Mouse (Mus musculus): ENCODE results near the gene E4f1. TPM values are rescaled to one million over a fixed set of nuclear protein-coding genes. Genes with fewer than 3 reads are reported as not detected.
A peak's percentile ranks its signal among the peaks of the same experiment; 100 is the strongest.

E4f1 gene
- polyA plus RNA-seq, 1 experiment, result 25.0 TPM

GRCm38 (mm10) chr17:24502208-24502607 is 32.1 kb upstream of the E4f1 start:
- H3K4me3 ChIP-seq (ENCODE audit: insufficient read depth, low read length), result no peak overlapping the region
- H3K4me1 ChIP-seq (ENCODE audit: control insufficient read depth, insufficient read depth, low read length), result no peaks in the 10 kb centered on the region
- no peak overlapping the region for H3K27ac ChIP-seq (ENCODE audit: insufficient read depth, low read depth, low read length)
- TF ChIP-seq POLR2A (IDR thresholded peaks at IDR 0.05; ENCODE audit: borderline replicate concordance, low read depth, low read length), result no peak
- TF ChIP-seq CTCF (IDR thresholded peaks at IDR 0.05; ENCODE audit: low read depth, low read length), result no peak

GRCm38 (mm10) chr17:24496026-24496425 is 25.9 kb upstream of the E4f1 start:
- no peak overlapping the region for H3K4me3 ChIP-seq (ENCODE audit: insufficient read depth, low read length)
- no peak overlapping the region for H3K27ac ChIP-seq (ENCODE audit: insufficient read depth, low read depth, low read length)
- no peaks in the 10 kb centered on the region for H3K4me1 ChIP-seq (ENCODE audit: control insufficient read depth, insufficient read depth, low read length)
- TF ChIP-seq POLR2A (IDR thresholded peaks at IDR 0.05; ENCODE audit: borderline replicate concordance, low read depth, low read length) (no peak), CTCF (IDR thresholded peaks at IDR 0.05; ENCODE audit: low read depth, low read length) (no peak)

GRCm38 (mm10) chr17:24495443-24495842 is 25.3 kb upstream of the E4f1 start:
- Histone ChIP-seq H3K27ac (ENCODE audit: insufficient read depth, low read depth, low read length) (no peak overlapping the region), H3K4me1 (ENCODE audit: control insufficient read depth, insufficient read depth, low read length) (no peaks in the 10 kb centered on the region), H3K4me3 (ENCODE audit: insufficient read depth, low read length) (no peak overlapping the region)
- TF ChIP-seq POLR2A (IDR thresholded peaks at IDR 0.05; ENCODE audit: borderline replicate concordance, low read depth, low read length) (no peak), CTCF (IDR thresholded peaks at IDR 0.05; ENCODE audit: low read depth, low read length) (no peak)

GRCm38 (mm10) chr17:24494627-24495335 is 24.7 kb upstream of the E4f1 start:
- H3K27ac ChIP-seq (ENCODE audit: insufficient read depth, low read depth, low read length), result no peak overlapping the region
- peak; percentile 69 for TF ChIP-seq CTCF (IDR thresholded peaks at IDR 0.05; ENCODE audit: low read depth, low read length)
- TF ChIP-seq POLR2A (IDR thresholded peaks at IDR 0.05; ENCODE audit: borderline replicate concordance, low read depth, low read length), result no peak
- no peaks in the 10 kb centered on the region for H3K4me1 ChIP-seq (ENCODE audit: control insufficient read depth, insufficient read depth, low read length)
- no peak overlapping the region for H3K4me3 ChIP-seq (ENCODE audit: insufficient read depth, low read length)

- no peak overlapping the region for H3K4me3 ChIP-seq (ENCODE audit: insufficient read depth, low read length)
- no peak overlapping the region for H3K27ac ChIP-seq (ENCODE audit: insufficient read depth, low read depth, low read length)
- TF ChIP-seq POLR2A (IDR thresholded peaks at IDR 0.05; ENCODE audit: borderline replicate concordance, low read depth, low read length) (no peak), CTCF (IDR thresholded peaks at IDR 0.05; ENCODE audit: low read depth, low read length) (no peak)
- H3K4me1 ChIP-seq (ENCODE audit: control insufficient read depth, insufficient read depth, low read length), result no peaks in the 10 kb centered on the region
These were observed 20.3 kb upstream of the E4f1 start for GRCm38 (mm10) chr17:24490399-24490798.

GRCm38 (mm10) chr17:24489265-24490030 is 19.3 kb upstream of the E4f1 start:
- H3K4me3 ChIP-seq (ENCODE audit: insufficient read depth, low read length), result peak overlapping the region; percentile 62; the same call in 1 of the 2 replicates
- no peaks in the 10 kb centered on the region for H3K4me1 ChIP-seq (ENCODE audit: control insufficient read depth, insufficient read depth, low read length)
- H3K27ac ChIP-seq (ENCODE audit: insufficient read depth, low read depth, low read length), result no peak overlapping the region
- no peak for TF ChIP-seq POLR2A (IDR thresholded peaks at IDR 0.05; ENCODE audit: borderline replicate concordance, low read depth, low read length)
- no peak for TF ChIP-seq CTCF (IDR thresholded peaks at IDR 0.05; ENCODE audit: low read depth, low read length)

GRCm38 (mm10) chr17:24488662-24489264 is 18.6 kb upstream of the E4f1 start:
- TF ChIP-seq CTCF (IDR thresholded peaks at IDR 0.05; ENCODE audit: low read depth, low read length), result no peak
- no peak for TF ChIP-seq POLR2A (IDR thresholded peaks at IDR 0.05; ENCODE audit: borderline replicate concordance, low read depth, low read length)
- Histone ChIP-seq H3K4me3 (ENCODE audit: insufficient read depth, low read length) (peak overlapping the region; percentile 62), H3K4me1 (ENCODE audit: control insufficient read depth, insufficient read depth, low read length) (no peaks in the 10 kb centered on the region), H3K27ac (ENCODE audit: insufficient read depth, low read depth, low read length) (no peak overlapping the region)

- TF ChIP-seq CTCF (IDR thresholded peaks at IDR 0.05; ENCODE audit: low read depth, low read length), result no peak
- no peak for TF ChIP-seq POLR2A (IDR thresholded peaks at IDR 0.05; ENCODE audit: borderline replicate concordance, low read depth, low read length)
- no peak within 1 kb of the TSS for H3K27ac ChIP-seq (ENCODE audit: insufficient read depth, low read depth, low read length)
- H3K4me1 ChIP-seq (ENCODE audit: control insufficient read depth, insufficient read depth, low read length), result no peaks in the 10 kb centered on the region
- H3K4me3 ChIP-seq (ENCODE audit: insufficient read depth, low read length), result peak within 1 kb of the TSS; percentile 62
These were observed 18.1 kb upstream of the E4f1 start, which contains the start of gene Caskin1 for GRCm38 (mm10) chr17:24488186-24488661. Caskin1 (plus strand) TSS chr17:24488601.

GRCm38 (mm10) chr17:24485090-24485860 is 15.2 kb upstream of the E4f1 start:
- Histone ChIP-seq H3K27ac (ENCODE audit: insufficient read depth, low read depth, low read length) (no peak overlapping the region), H3K4me3 (ENCODE audit: insufficient read depth, low read length) (no peak overlapping the region), H3K4me1 (ENCODE audit: control insufficient read depth, insufficient read depth, low read length) (peaks cover 4% of the 10 kb centered on the region)
- TF ChIP-seq CTCF (IDR thresholded peaks at IDR 0.05; ENCODE audit: low read depth, low read length) (no peak), POLR2A (IDR thresholded peaks at IDR 0.05; ENCODE audit: borderline replicate concordance, low read depth, low read length) (no peak)

Measured in bone marrow macrophage, adult 2 months (primary cell).